Mouse (Mus musculus) hematopoietic stem cell, adult 5-6 weeks (primary cell): ENCODE measurements around the gene Fmo5. TPM values are rescaled to one million over a fixed set of nuclear protein-coding genes. Genes with fewer than 3 reads are reported as not detected.

Experiments
- ATAC-seq, 2 experiments: fragments of 125-278 bp in 1 of 2; replicated peaks in 1 of 2; 2 replicates each; pipeline ENCODE4 v1.8.0; 2016 to 2017; ENCODE audit warnings: inconsistent platforms in 2 of 2, mild to moderate bottlenecking in 2 of 2, moderate number of reproducible peaks in 2 of 2, low read depth in 1 of 2, moderate TSS enrichment in 1 of 2; ENCODE audit not compliant: low FRiP score in 2 of 2, poor library complexity in 2 of 2, severe bottlenecking in 2 of 2, insufficient read depth in 1 of 2, low TSS enrichment in 1 of 2
- total RNA-seq: library from RNA; stranded (forward); fragments of 172-1452, 232-1000 nt; gene quantifications from 2 replicates; pipeline ENCODE4 v1.2.3, GENCODE M21; 2017

Gene Fmo5
- total RNA-seq, 1 experiment from 2014 or later, result 11.3 TPM

- ATAC-seq, result no peak
Observed at GRCm38 (mm10) chr3:97661206-97661605, 32.6 kb downstream of the Fmo5 start.

- ATAC-seq, result no peak
Observed at GRCm38 (mm10) chr3:97665525-97665924, 36.9 kb downstream of the Fmo5 start.

- ATAC-seq, result no peak
Observed at GRCm38 (mm10) chr3:97666154-97666553, 37.5 kb downstream of the Fmo5 start.

- ATAC-seq, result no peak
Observed at GRCm38 (mm10) chr3:97667093-97667675, 38.6 kb downstream of the Fmo5 start.

GRCm38 (mm10) chr3:97674644-97675110 lies 46.1 kb downstream of the Fmo5 start, which contains the start of gene Gm17651:
Gene Gm17651, minus strand, starts transcription at chr3:97674694.
- ATAC-seq, result no peak

- no peak for ATAC-seq
Observed at GRCm38 (mm10) chr3:97676126-97676525, 47.5 kb downstream of the Fmo5 start.

GRCm38 (mm10) chr3:97678416-97678815 lies 49.8 kb downstream of the Fmo5 start:
- no peak for ATAC-seq

- peak; percentile 75 to 80 for ATAC-seq
Observed at GRCm38 (mm10) chr3:97680631-97681320, 52.2 kb downstream of the Fmo5 start.

- peak; percentile 59 to 68 for ATAC-seq
Observed at GRCm38 (mm10) chr3:97681321-97682158, 52.9 kb downstream of the Fmo5 start.

GRCm38 (mm10) chr3:97682159-97682502 lies 53.5 kb downstream of the Fmo5 start:
- ATAC-seq, result no peak

GRCm38 (mm10) chr3:97682576-97682975 lies 54.0 kb downstream of the Fmo5 start:
- no peak for ATAC-seq

GRCm38 (mm10) chr3:97683560-97684195 lies 55.1 kb downstream of the Fmo5 start:
- ATAC-seq, result no peak

- ATAC-seq, result no peak
Observed at GRCm38 (mm10) chr3:97686372-97687117, 57.9 kb downstream of the Fmo5 start.

- no peak for ATAC-seq
Observed at GRCm38 (mm10) chr3:97689289-97689688, 60.7 kb downstream of the Fmo5 start.

GRCm38 (mm10) chr3:97690590-97690989 lies 62.0 kb downstream of the Fmo5 start:
- ATAC-seq, result no peak

- no peak for ATAC-seq
Observed at GRCm38 (mm10) chr3:97691443-97692017, 62.9 kb downstream of the Fmo5 start.

GRCm38 (mm10) chr3:97693806-97694205 lies 65.2 kb downstream of the Fmo5 start:
- ATAC-seq, result no peak
